Mouse (Mus musculus): Measurements from ENCODE around the gene Slc38a9. TPM values are rescaled to one million over a fixed set of nuclear protein-coding genes. Genes with fewer than 3 reads are reported as not detected.

Gene Slc38a9
- polyA plus RNA-seq, 1 experiment = not detected

DNA sequence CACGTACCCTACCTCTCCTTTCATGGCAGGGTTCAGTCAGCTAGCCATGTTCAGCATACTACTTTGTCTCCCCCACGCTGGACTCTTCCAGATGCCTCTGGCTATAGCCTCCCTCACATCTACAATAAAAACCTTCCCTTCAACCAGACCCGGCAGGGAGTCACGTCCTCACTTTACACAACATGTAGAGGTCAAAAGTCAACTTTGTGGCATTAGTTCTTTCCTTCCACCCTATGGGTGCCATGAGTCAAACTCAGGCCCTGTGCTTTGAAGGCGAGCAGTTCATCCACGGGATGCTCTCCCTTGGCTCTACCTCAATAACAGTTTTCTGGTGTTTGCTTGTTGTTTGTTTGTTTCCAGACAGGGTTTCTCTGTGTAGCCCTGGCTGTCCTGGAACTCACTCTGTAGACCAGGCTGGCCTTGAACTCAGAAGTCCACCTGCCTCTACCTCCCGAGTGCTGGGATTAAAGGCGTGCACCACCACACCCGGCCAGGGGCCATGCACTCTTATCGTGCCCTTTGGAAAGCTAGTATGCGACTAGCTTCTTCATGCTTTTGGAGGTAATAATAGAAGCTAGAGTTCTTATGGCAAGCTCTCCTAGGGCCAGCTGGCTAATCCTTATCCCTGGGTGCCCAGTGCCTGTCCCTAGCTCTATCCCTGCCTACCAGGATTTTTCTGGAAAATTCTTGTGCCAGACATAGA lies 88.4 kb downstream of the Slc38a9 start:
- H3K27ac ChIP-seq (ENCODE audit: insufficient read depth, low read depth, low read length) = no peak overlapping the region
- no peak for TF ChIP-seq CTCF (IDR thresholded peaks at IDR 0.05; ENCODE audit: insufficient read depth, low read depth, low read length)
- no peak for TF ChIP-seq POLR2A (IDR thresholded peaks at IDR 0.05; ENCODE audit: insufficient read depth, low read depth, low read length)
- 93% methylated on average over 11 of the region's 11 CpGs for WGBS
- H3K4me3 ChIP-seq (ENCODE audit: insufficient read depth, low read depth, low read length) = no peak overlapping the region
- H3K4me1 ChIP-seq (ENCODE audit: control insufficient read depth, insufficient read depth, low read length) = peaks cover 8% of the 10 kb centered on the region; the same call in 1 of the 2 replicates

DNA sequence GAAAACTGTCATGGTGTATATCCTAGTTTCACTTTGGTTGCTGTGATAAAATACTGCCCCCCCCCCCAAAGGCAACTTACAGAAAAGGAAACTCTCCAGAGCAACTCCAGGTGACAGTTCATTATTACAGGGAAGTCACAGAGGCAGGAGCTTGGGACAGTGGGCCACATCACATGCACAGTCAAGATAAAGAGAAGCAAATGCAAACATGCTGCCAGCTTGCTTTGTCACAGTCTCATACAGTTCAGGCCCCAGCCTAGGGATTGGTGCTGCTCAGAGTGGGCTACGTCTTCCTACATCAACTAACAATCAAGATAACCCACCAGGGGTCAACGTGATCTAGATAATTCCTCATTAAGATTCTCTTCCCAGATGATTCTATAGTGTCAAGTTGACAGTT lies 89.3 kb downstream of the Slc38a9 start:
- Histone ChIP-seq H3K27ac (ENCODE audit: insufficient read depth, low read depth, low read length) (no peak overlapping the region), H3K4me1 (ENCODE audit: control insufficient read depth, insufficient read depth, low read length) (peaks cover 9% of the 10 kb centered on the region), H3K4me3 (ENCODE audit: insufficient read depth, low read depth, low read length) (no peak overlapping the region)
- WGBS = 98% methylated on average over 2 of the region's 2 CpGs
- TF ChIP-seq CTCF (IDR thresholded peaks at IDR 0.05; ENCODE audit: insufficient read depth, low read depth, low read length) (no peak), POLR2A (IDR thresholded peaks at IDR 0.05; ENCODE audit: insufficient read depth, low read depth, low read length) (no peak)

- 37% methylated on average over 18 of the region's 18 CpGs for WGBS
- TF ChIP-seq CTCF (IDR thresholded peaks at IDR 0.05; ENCODE audit: insufficient read depth, low read depth, low read length) = no peak
- no peak for TF ChIP-seq POLR2A (IDR thresholded peaks at IDR 0.05; ENCODE audit: insufficient read depth, low read depth, low read length)
- Histone ChIP-seq H3K27ac (ENCODE audit: insufficient read depth, low read depth, low read length) (no peak overlapping the region), H3K4me3 (ENCODE audit: insufficient read depth, low read depth, low read length) (no peak overlapping the region), H3K4me1 (ENCODE audit: control insufficient read depth, insufficient read depth, low read length) (peaks cover 18% of the 10 kb centered on the region)
Measured at GRCm38 (mm10) chr13:112751454-112752308, 91.1 kb downstream of the Slc38a9 start.

- TF ChIP-seq CTCF (IDR thresholded peaks at IDR 0.05; ENCODE audit: insufficient read depth, low read depth, low read length) = no peak
- no peak for TF ChIP-seq POLR2A (IDR thresholded peaks at IDR 0.05; ENCODE audit: insufficient read depth, low read depth, low read length)
- WGBS = 75% methylated on average over 11 of the region's 11 CpGs
- peaks cover 18% of the 10 kb centered on the region for H3K4me1 ChIP-seq (ENCODE audit: control insufficient read depth, insufficient read depth, low read length)
- no peak overlapping the region for H3K27ac ChIP-seq (ENCODE audit: insufficient read depth, low read depth, low read length)
- H3K4me3 ChIP-seq (ENCODE audit: insufficient read depth, low read depth, low read length) = no peak overlapping the region
Measured at GRCm38 (mm10) chr13:112752309-112752975, 91.9 kb downstream of the Slc38a9 start.

DNA sequence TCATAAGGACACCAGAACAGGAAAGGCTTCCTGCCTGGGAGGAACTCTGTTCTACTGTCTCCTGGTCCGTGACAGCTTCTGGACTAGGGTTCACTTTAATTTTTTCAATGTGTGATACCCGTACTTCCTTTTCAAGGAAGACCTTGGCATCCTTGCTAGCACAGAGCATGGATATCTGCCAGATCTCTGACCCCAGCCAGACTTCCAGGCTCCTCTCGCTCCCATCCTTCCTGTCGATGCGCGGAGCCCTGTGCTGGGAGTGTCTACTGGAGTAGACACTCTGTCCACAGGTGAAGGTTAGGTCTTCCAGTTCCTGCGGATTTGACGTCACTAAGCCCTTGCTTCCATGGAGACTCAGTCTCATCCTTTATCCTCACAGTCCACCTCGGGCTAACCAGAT lies 93.0 kb downstream of the Slc38a9 start:
- Histone ChIP-seq H3K4me3 (ENCODE audit: insufficient read depth, low read depth, low read length) (no peak overlapping the region), H3K27ac (ENCODE audit: insufficient read depth, low read depth, low read length) (no peak overlapping the region), H3K4me1 (ENCODE audit: control insufficient read depth, insufficient read depth, low read length) (peaks cover 18% of the 10 kb centered on the region)
- TF ChIP-seq CTCF (IDR thresholded peaks at IDR 0.05; ENCODE audit: insufficient read depth, low read depth, low read length) (no peak), POLR2A (IDR thresholded peaks at IDR 0.05; ENCODE audit: insufficient read depth, low read depth, low read length) (no peak)
- 88% methylated on average over 9 of the region's 9 CpGs for WGBS

GRCm38 (mm10) chr13:112754871-112755270 lies 94.3 kb downstream of the Slc38a9 start:
- no peak overlapping the region for H3K27ac ChIP-seq (ENCODE audit: insufficient read depth, low read depth, low read length)
- H3K4me1 ChIP-seq (ENCODE audit: control insufficient read depth, insufficient read depth, low read length) = peaks cover 18% of the 10 kb centered on the region
- H3K4me3 ChIP-seq (ENCODE audit: insufficient read depth, low read depth, low read length) = no peak overlapping the region
- WGBS = 42% methylated on average over 4 of the region's 4 CpGs
- TF ChIP-seq CTCF (IDR thresholded peaks at IDR 0.05; ENCODE audit: insufficient read depth, low read depth, low read length) (no peak), POLR2A (IDR thresholded peaks at IDR 0.05; ENCODE audit: insufficient read depth, low read depth, low read length) (no peak)

DNA sequence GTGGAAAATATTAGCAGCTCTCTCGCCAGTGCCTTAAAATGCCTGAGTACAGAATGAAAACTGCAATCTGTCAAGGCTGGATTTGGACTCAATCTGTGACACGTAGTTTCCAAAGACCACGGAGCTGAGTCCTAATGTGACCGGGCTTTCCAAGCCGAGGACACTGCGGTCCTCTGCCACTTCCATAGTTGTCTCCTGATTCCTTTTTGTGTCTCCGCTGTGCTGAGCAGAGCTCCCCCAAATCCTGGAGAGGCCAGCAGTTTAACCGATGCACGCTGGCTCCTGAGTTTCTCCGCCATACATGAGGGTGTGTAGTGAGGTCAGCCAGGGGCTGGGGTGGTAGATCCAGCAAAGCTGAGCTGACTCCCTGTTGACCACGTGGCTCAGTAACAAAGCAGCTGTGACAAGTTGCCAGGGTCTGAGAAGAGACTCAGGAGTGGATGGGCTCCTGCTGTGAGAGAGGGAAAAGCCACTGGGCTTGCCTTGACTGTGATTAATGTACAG lies 95.0 kb downstream of the Slc38a9 start:
- WGBS = 52% methylated on average over 11 of the region's 11 CpGs
- Histone ChIP-seq H3K4me3 (ENCODE audit: insufficient read depth, low read depth, low read length) (no peak overlapping the region), H3K4me1 (ENCODE audit: control insufficient read depth, insufficient read depth, low read length) (peaks cover 18% of the 10 kb centered on the region), H3K27ac (ENCODE audit: insufficient read depth, low read depth, low read length) (no peak overlapping the region)
- TF ChIP-seq CTCF (IDR thresholded peaks at IDR 0.05; ENCODE audit: insufficient read depth, low read depth, low read length) = no peak
- TF ChIP-seq POLR2A (IDR thresholded peaks at IDR 0.05; ENCODE audit: insufficient read depth, low read depth, low read length) = no peak

GRCm38 (mm10) chr13:112757395-112757794 lies 96.8 kb downstream of the Slc38a9 start:
- Histone ChIP-seq H3K4me1 (ENCODE audit: control insufficient read depth, insufficient read depth, low read length) (peaks cover 10% of the 10 kb centered on the region), H3K27ac (ENCODE audit: insufficient read depth, low read depth, low read length) (no peak overlapping the region), H3K4me3 (ENCODE audit: insufficient read depth, low read depth, low read length) (no peak overlapping the region)
- TF ChIP-seq POLR2A (IDR thresholded peaks at IDR 0.05; ENCODE audit: insufficient read depth, low read depth, low read length) (no peak), CTCF (IDR thresholded peaks at IDR 0.05; ENCODE audit: insufficient read depth, low read depth, low read length) (no peak)
- 93% methylated on average over 9 of the region's 9 CpGs for WGBS

Data from olfactory bulb, adult 2 months (tissue).